Mouse (Mus musculus) liver, embryonic 18 days (tissue): ENCODE measurements around the gene Itga3. TPM values are rescaled to one million over a fixed set of nuclear protein-coding genes. Genes with fewer than 3 reads are reported as not detected.

Source experiments
- polyA plus RNA-seq: library from polyadenylated mRNA; depleted of rRNA; stranded (reverse); fragments of >200 nt; gene quantifications from 2 replicates; pipeline ENCODE4 v1.2.3, GENCODE M21; 2012; rRNA removed

Gene Itga3
- polyA plus RNA-seq: 2.4 and 2.6 TPM in 2 replicates

GRCm38 (mm10) chr11:95076536-95077111 is at the start of gene Itga3:
TSS of gene Itga3 (minus strand) at chr11:95076801.

GRCm38 (mm10) chr11:95119990-95120632 is 43.5 kb upstream of the Itga3 start, which contains the start of gene Dlx3:
TSS of gene Dlx3 (plus strand) at chr11:95120119.

GRCm38 (mm10) chr11:95041139-95041609 is 35.4 kb downstream of the Itga3 start, which contains the start of gene Pdk2:
TSS of gene Pdk2 (minus strand) at chr11:95041354.

GRCm38 (mm10) chr11:95009629-95010014 is 67.0 kb downstream of the Itga3 start, which contains the start of gene Samd14:
TSS of gene Samd14 (plus strand) at chr11:95009879.

Other genes starting within 250 kb of the Itga3 start
- 7.8 and 12.2 TPM in 2 replicates for gene Col1a1, start 140.6 kb downstream of the Itga3 start, polyA plus RNA-seq
- gene Hils1, start 109.2 kb downstream of the Itga3 start, polyA plus RNA-seq: not detected in 2 replicates
- gene Sgca, start 100.5 kb downstream of the Itga3 start, polyA plus RNA-seq: 0.02 TPM in 1 of 2 replicates, not detected in the other
- 7.9 and 9.0 TPM in 2 replicates for gene Ppp1r9b, start 85.8 kb downstream of the Itga3 start, polyA plus RNA-seq
- gene Samd14, start 66.9 kb downstream of the Itga3 start, polyA plus RNA-seq: 12.3 and 13.7 TPM in 2 replicates
- 9.0 and 11.5 TPM in 2 replicates for gene Pdk2, start 35.4 kb downstream of the Itga3 start, polyA plus RNA-seq
- not detected in 2 replicates for gene Dlx3, start 43.3 kb upstream of the Itga3 start, polyA plus RNA-seq
- gene Dlx4, start 69.5 kb upstream of the Itga3 start, polyA plus RNA-seq: 0.17 and 0.29 TPM in 2 replicates
- gene Tac4, start 184.7 kb upstream of the Itga3 start, polyA plus RNA-seq: 0.02 TPM in 2 replicates
- 15.8 and 17.7 TPM in 2 replicates for gene Kat7, start 233.4 kb upstream of the Itga3 start, polyA plus RNA-seq